Mouse (Mus musculus) liver, embryonic 14.5 days (tissue): ENCODE data around the gene Nhej1. TPM values are rescaled to one million over a fixed set of nuclear protein-coding genes. Genes with fewer than 3 reads are reported as not detected.

Source experiments
- ATAC-seq: fragments of 200-750 bp; cut with Nextera tagmentation; 2 replicates; pipeline ENCODE4 v1.8.0; 2017; ENCODE audit warnings: moderate number of reproducible peaks, mild to moderate bottlenecking, moderate library complexity; ENCODE audit not compliant: insufficient read depth
- DNase-seq, 3 experiments: peaks; one replicate each; pipeline ENCODE4 v3.0.0-alpha.2; 2012 to 2013; ENCODE audit warnings: low read depth in 3 of 3, low spot score in 3 of 3
- H3K27ac ChIP-seq: fragments of 300-500 bp; sonication (generic); 2 replicates; pipeline ENCODE4 v1.5.1; 2014; ENCODE audit warnings: moderate library complexity, mild to moderate bottlenecking, control low read depth, inconsistent platforms
- H3K27me3 ChIP-seq: fragments of 300-500 bp; sonication (generic); 2 replicates; pipeline ENCODE4 v1.6.1; 2014; ENCODE audit warnings: mild to moderate bottlenecking, low read length, moderate library complexity; ENCODE audit not compliant: control insufficient read depth, insufficient read depth
- H3K36me3 ChIP-seq: fragments of 300-500 bp; sonication (generic); replicated peaks from 2 replicates; pipeline ENCODE4 v1.6.1; 2014; ENCODE audit warnings: low read depth; ENCODE audit not compliant: control insufficient read depth, insufficient read depth
- H3K4me1 ChIP-seq, 2 experiments: fragments of 200-500 bp in 1 of 2; fragments of 300-500 bp in 1 of 2; sonication (generic) in 1 of 2; replicated peaks; 2 replicates each; pipeline ENCODE4 v1.6.1; 2012 to 2014; ENCODE audit warnings: antibody characterized with exemption in 1 of 2, inconsistent platforms in 1 of 2, low read length in 1 of 2; ENCODE audit not compliant: control insufficient read depth in 2 of 2, insufficient read depth in 2 of 2
- H3K4me2 ChIP-seq: fragments of 300-500 bp; sonication (generic); 2 replicates; pipeline ENCODE4 v1.6.1; 2014; ENCODE audit warnings: low read depth, mild to moderate bottlenecking, control low read depth, moderate library complexity
- H3K4me3 ChIP-seq, 2 experiments: fragments of 200-500 bp in 1 of 2; fragments of 300-500 bp in 1 of 2; sonication (generic) in 1 of 2; 2 replicates each; pipeline ENCODE4 v1.5.1; 2012 to 2014; ENCODE audit warnings: low read depth in 2 of 2, low read length in 2 of 2, mild to moderate bottlenecking in 2 of 2, control low read depth in 1 of 2, inconsistent platforms in 1 of 2, moderate library complexity in 1 of 2; ENCODE audit not compliant: insufficient read depth in 1 of 2
- H3K9ac ChIP-seq: fragments of 300-500 bp; sonication (generic); replicated peaks from 2 replicates; pipeline ENCODE4 v1.6.1; 2014; ENCODE audit warnings: mild to moderate bottlenecking, control low read depth, moderate library complexity
- H3K9me3 ChIP-seq: fragments of 300-500 bp; sonication (generic); 2 replicates; pipeline ENCODE4 v1.6.1; 2016; ENCODE audit warnings: low read length, mixed read lengths; ENCODE audit not compliant: control insufficient read depth
- CTCF ChIP-seq: IDR thresholded peaks from 2 replicates; pipeline ENCODE4 v1.5.1; 2016; ENCODE audit warnings: antibody characterized with exemption, low read depth, control low read depth
- EP300 ChIP-seq: IDR thresholded peaks from 2 replicates; pipeline ENCODE4 v1.6.1; 2016; ENCODE audit warnings: antibody characterized with exemption, low read depth
- WGBS: fragments of 180-500 bp; shearing (Covaris S2); extraction: QIAGEN DNeasy Blood & Tissue Kit; methylation state at CpG from one replicate; pipeline ENCODE4 v1.1.7; 2014; ENCODE audit not compliant: insufficient replicate concordance; 5-methylcytosine and 5-hydroxymethylcytosine counted together
- polyA plus RNA-seq, 2 experiments: library from polyadenylated mRNA; depleted of rRNA in 1 of 2; stranded (reverse) in 1 of 2; unstranded in 1 of 2; fragments of >200 nt; fragmentation: Nextera tagmentation in 1 of 2; extraction: Ambion mirVana in 1 of 2; gene quantifications; 2 replicates each; pipeline versions ENCODE4 v1.2.1 to v1.2.3; 2012 to 2014

Nhej1 gene
- polyA plus RNA-seq, 2 experiments: 2.0 to 5.2 TPM

- Histone ChIP-seq H3K27me3 (no peaks in the 10 kb centered on the region), H3K4me3 (no peak overlapping the region), H3K9me3 (no peaks in the 10 kb centered on the region), H3K4me2 (no peak overlapping the region), H3K9ac (no peak overlapping the region), H3K27ac (no peak overlapping the region), H3K4me1 (no peaks in the 10 kb centered on the region), H3K36me3 (no peaks in the 10 kb centered on the region)
- WGBS: 62% methylated on average over 5 of the region's 5 CpGs
- no peak for ATAC-seq
- DNase-seq: no peak
- no peak for TF ChIP-seq EP300
- no peak for TF ChIP-seq CTCF
Observed at GRCm38 (mm10) chr1:75022216-75022615, 102.8 kb downstream of the Nhej1 start.

DNA sequence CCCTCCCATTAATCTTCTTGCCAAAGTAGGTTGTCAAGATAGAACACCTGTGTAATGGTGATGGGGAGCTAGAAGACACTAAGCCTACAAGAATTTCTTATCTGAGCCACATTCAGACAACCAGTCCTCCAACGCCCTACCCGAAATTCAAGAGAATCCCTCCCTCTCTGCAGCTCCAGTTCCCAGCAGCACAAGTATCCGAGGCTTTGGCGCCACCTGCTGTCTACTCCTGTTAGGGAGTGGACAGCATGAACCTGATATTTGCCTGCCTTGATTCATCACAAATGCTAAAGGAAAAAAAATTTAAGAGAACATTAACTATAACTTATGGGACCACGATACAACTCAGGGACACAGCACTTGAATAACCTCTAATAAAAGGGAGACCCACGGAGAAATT lies 108.2 kb downstream of the Nhej1 start:
- Histone ChIP-seq H3K4me2 (no peak overlapping the region), H3K27me3 (no peaks in the 10 kb centered on the region), H3K4me3 (no peak overlapping the region), H3K36me3 (no peaks in the 10 kb centered on the region), H3K4me1 (peaks cover 0 to 8% of the 10 kb centered on the region in 2 experiments; a peak in 2 of 4 replicates), H3K27ac (no peak overlapping the region), H3K9ac (no peak overlapping the region), H3K9me3 (no peaks in the 10 kb centered on the region)
- 3% methylated on average over 6 of the region's 6 CpGs for WGBS
- TF ChIP-seq CTCF (peak; percentile 85), EP300 (no peak)
- DNase-seq (peak; percentile 31 to 43 (median 37)), ATAC-seq (no peak)

DNA sequence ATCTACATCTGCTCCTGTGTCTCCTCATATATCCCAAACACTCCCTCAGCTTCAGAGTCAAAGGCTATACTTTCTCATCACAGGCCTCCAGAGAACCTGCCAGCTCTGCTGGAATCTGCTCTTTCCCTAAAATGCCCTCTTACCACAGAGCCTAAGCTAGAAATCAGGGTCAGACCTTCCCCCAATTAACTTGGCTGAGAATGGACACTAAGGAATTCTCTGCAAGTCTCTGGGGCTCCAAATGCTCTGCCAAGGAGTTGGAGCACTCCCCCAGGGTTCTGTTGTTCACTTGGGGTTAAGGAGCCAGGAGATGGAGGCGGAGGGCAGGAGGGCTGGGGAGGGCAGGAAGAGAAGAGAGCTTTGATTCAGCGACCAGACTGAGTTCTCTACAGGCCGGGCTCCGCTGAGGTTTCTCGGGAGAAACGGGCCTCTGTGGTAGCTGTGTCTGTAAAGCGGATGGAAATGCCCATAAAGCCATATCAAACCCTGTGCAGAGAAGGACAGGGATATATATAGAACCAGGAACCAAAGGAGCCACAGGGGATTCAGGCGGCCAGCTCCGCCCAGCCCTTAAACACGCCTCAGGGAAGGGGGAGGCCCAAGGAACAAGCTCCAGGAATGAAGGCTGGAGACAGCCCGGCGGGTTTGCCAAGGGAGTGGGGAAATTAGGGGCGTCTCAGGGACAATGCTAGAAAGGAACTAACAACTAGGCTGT lies 109.3 kb downstream of the Nhej1 start:
- H3K27ac ChIP-seq: no peak overlapping the region
- no peaks in the 10 kb centered on the region for H3K27me3 ChIP-seq
- no peak overlapping the region for H3K4me2 ChIP-seq
- no peaks in the 10 kb centered on the region for H3K9me3 ChIP-seq
- no peaks in the 10 kb centered on the region for H3K36me3 ChIP-seq
- H3K4me1 ChIP-seq: peaks cover 0 to 8% of the 10 kb centered on the region in 2 experiments; a peak in 2 of 4 replicates
- no peak for DNase-seq
- ATAC-seq: no peak
- TF ChIP-seq EP300: no peak
- TF ChIP-seq CTCF: no peak
- WGBS: 33% methylated on average over 13 of the region's 13 CpGs
- H3K4me3 ChIP-seq: no peak overlapping the region
- H3K9ac ChIP-seq: no peak overlapping the region

DNA sequence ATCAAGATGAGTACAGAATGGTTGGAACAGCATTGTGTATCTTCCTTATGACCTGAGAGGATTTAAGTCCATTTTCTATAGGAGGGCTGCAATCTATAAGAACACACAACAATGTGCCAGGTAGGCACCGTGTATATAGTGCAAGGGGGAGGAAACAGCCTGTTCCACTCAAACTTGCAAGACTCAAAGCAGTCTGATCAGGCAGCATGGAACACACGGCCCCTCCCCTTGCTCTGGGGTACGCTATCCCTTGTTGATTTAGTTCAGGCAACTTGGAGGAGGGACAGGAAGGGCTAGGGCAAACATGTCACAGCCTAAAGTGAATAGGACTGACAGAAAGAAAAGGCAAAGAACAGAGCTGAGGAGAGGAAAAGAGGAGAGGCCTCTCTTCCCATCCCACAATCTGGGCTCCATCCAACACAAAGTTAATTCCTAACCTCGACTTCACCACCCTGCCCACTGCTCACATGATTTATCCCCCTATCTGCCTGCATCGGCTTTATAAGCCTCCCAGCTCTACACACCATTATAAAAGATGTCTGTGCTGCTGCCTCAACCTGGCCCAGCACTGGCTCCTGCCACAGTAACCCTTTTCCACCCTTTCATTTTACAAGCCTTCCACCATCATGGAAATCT lies 110.7 kb downstream of the Nhej1 start:
- 33% methylated on average over 5 of the region's 5 CpGs for WGBS
- Histone ChIP-seq H3K36me3 (no peaks in the 10 kb centered on the region), H3K4me1 (peaks cover 0 to 8% of the 10 kb centered on the region in 2 experiments; a peak in 2 of 4 replicates), H3K9me3 (no peaks in the 10 kb centered on the region), H3K27ac (no peak overlapping the region), H3K27me3 (no peaks in the 10 kb centered on the region), H3K9ac (no peak overlapping the region), H3K4me2 (no peak overlapping the region), H3K4me3 (no peak overlapping the region)
- no peak for DNase-seq
- ATAC-seq: no peak
- TF ChIP-seq CTCF (no peak), EP300 (no peak)

DNA sequence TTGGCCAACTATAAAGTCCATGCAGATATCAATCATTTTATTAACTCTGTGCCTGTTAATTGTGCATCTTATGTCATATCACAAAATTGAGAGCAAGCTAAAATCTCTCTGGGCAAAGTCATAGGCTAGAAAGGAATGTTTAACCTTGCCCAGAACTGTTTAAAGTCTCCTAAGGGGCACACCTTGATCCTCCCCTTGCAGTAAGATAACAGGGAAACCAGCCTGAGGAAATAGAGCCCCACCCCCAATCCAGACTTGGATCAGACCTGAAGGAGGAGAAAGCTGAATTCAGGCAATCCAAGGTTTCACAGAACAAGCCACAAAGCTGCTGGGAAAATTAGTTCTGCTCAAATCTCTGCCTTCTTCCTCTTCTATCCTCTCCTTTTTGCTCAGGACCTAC lies 114.2 kb downstream of the Nhej1 start:
- Histone ChIP-seq H3K4me2 (no peak overlapping the region), H3K27me3 (no peaks in the 10 kb centered on the region), H3K9ac (no peak overlapping the region), H3K27ac (no peak overlapping the region), H3K9me3 (no peaks in the 10 kb centered on the region), H3K4me1 (peaks cover 0 to 8% of the 10 kb centered on the region in 2 experiments; a peak in 2 of 4 replicates), H3K4me3 (no peak overlapping the region), H3K36me3 (no peaks in the 10 kb centered on the region)
- no peak for ATAC-seq
- TF ChIP-seq CTCF (no peak), EP300 (no peak)
- no peak for DNase-seq
